Mouse (Mus musculus): ENCODE measurements around the gene Klk1b11.
"Not testable (repeated sequence)": the region's sequence is repeated elsewhere in the genome, so short reads cannot be mapped to it uniquely, and the experiment has no call there.

DNA sequence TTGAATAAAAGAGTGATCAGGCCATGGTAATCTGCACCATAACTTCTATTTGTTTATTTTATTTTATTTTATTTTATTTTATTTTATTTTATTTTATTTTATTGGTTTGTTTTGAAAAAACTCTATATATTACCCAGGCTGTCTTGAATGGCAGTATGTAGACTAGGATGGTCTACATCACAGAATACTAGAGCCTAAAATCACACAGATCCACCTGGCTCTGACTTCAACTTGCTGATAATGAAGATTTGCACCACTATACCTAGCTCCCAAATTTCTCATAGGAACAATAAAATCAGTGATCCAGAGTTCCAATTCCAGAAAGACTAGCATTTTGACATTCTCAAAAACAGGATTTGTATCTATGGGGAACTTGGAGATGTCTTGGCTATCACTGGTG is 16.2 kb downstream of the Klk1b11 start, which contains the start of gene Klk1b26:
- TF ChIP-seq CTCF (conservative IDR thresholded peaks at IDR 0.05; ENCODE audit: insufficient read depth, insufficient read length, low read depth, low read length); POLR2A (IDR thresholded peaks at IDR 0.05; ENCODE audit: low read depth, low read length): not testable (repeated sequence)

All from kidney, adult 2 months (tissue).